Mouse (Mus musculus) small intestine, adult 2 months (tissue): ENCODE measurements around the gene Clta. TPM values are rescaled to one million over a fixed set of nuclear protein-coding genes. Genes with fewer than 3 reads are reported as not detected.
"Not testable (repeated sequence)": the region's sequence is repeated elsewhere in the genome, so short reads cannot be mapped to it uniquely, and the experiment has no call there.

ENCODE experiments used
- H3K27ac ChIP-seq: fragments of 200-500 bp; 2 replicates; pipeline ENCODE4 v1.5.1; 2012; ENCODE audit warnings: low read depth, low read length, control low read depth, inconsistent platforms; ENCODE audit not compliant: insufficient read depth
- H3K27me3 ChIP-seq: fragments of 200-500 bp; 2 replicates; pipeline ENCODE4 v1.6.1; 2012; ENCODE audit warnings: mild to moderate bottlenecking, moderate library complexity, low read length, inconsistent platforms; ENCODE audit not compliant: control insufficient read depth, insufficient read depth
- H3K36me3 ChIP-seq: fragments of 200-500 bp; 2 replicates; pipeline ENCODE4 v1.6.1; 2012; ENCODE audit warnings: mild to moderate bottlenecking, low read length, control low read depth, inconsistent platforms; ENCODE audit not compliant: control insufficient read depth, insufficient read depth
- H3K4me1 ChIP-seq: fragments of 200-500 bp; 2 replicates; pipeline ENCODE4 v1.6.1; 2012; ENCODE audit warnings: low read length, inconsistent platforms, mixed read lengths; ENCODE audit not compliant: control insufficient read depth, insufficient read depth, insufficient read length
- H3K4me3 ChIP-seq: fragments of 200-500 bp; 2 replicates; pipeline ENCODE4 v1.5.1; 2012; ENCODE audit warnings: low read depth, mild to moderate bottlenecking, control low read depth, inconsistent platforms, low read length, moderate library complexity
- CTCF ChIP-seq: fragments of 200-500 bp; IDR thresholded peaks from 2 replicates; pipeline ENCODE4 v1.5.1; 2012; ENCODE audit warnings: low read depth, mild to moderate bottlenecking, control low read depth, inconsistent platforms, low read length, moderate library complexity, mixed read lengths; ENCODE audit not compliant: insufficient replicate concordance, insufficient read length; ENCODE audit errors: extremely low read depth
- POLR2A ChIP-seq: fragments of 200-500 bp; IDR thresholded peaks from 2 replicates; pipeline ENCODE4 v1.6.1; 2012; ENCODE audit warnings: low read depth, mild to moderate bottlenecking, control low read depth, inconsistent platforms, low read length, moderate library complexity
- WGBS: fragments of 180-500 bp; shearing (Covaris S2); methylation state at CpG from one replicate; pipeline ENCODE4 v1.1.7; 2018; 5-methylcytosine and 5-hydroxymethylcytosine counted together
- polyA plus RNA-seq: library from polyadenylated mRNA; depleted of rRNA; stranded (reverse); fragments of >200 nt; gene quantifications from 2 replicates; pipeline ENCODE4 v1.2.3, GENCODE M21; 2012

The Clta gene
- polyA plus RNA-seq, 1 experiment, result 280 TPM

DNA sequence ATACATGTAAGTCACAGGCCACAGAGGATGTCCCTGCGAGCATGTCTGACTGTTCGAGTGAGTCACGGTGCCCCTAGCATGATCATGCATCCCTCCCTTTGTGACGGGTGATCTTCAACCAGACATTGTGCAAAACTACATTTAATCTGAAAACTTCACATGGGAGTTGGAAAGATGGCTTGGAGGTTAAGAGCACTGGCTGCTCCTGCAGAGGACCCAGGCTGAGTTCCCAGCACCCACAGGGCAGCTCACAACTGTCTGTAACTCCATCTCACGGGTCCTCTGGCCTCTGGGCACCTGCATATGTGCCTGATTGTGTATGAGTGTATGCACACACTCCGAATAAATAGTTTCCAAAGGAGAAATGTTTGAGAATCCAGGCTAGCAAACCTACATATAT lies 20.0 kb downstream of the Clta start:
- H3K4me1 ChIP-seq, result no peaks in the 10 kb centered on the region
- TF ChIP-seq CTCF (no peak), POLR2A (no peak)
- H3K27me3 ChIP-seq, result no peaks in the 10 kb centered on the region
- peaks cover 77% of the 10 kb centered on the region for H3K36me3 ChIP-seq
- no peak overlapping the region for H3K4me3 ChIP-seq
- WGBS, result 97% methylated on average over 6 of the region's 6 CpGs
- no peak overlapping the region for H3K27ac ChIP-seq

GRCm38 (mm10) chr4:44025570-44025969 lies 21.3 kb downstream of the Clta start:
- H3K27ac ChIP-seq, result no peak overlapping the region
- H3K36me3 ChIP-seq, result peaks cover 75% of the 10 kb centered on the region
- H3K27me3 ChIP-seq, result no peaks in the 10 kb centered on the region
- TF ChIP-seq POLR2A, result no peak
- TF ChIP-seq CTCF, result no peak
- H3K4me1 ChIP-seq, result no peaks in the 10 kb centered on the region; the same call in 1 of the 2 replicates
- no peak overlapping the region for H3K4me3 ChIP-seq
- 90% methylated on average over 6 of the region's 6 CpGs for WGBS

DNA sequence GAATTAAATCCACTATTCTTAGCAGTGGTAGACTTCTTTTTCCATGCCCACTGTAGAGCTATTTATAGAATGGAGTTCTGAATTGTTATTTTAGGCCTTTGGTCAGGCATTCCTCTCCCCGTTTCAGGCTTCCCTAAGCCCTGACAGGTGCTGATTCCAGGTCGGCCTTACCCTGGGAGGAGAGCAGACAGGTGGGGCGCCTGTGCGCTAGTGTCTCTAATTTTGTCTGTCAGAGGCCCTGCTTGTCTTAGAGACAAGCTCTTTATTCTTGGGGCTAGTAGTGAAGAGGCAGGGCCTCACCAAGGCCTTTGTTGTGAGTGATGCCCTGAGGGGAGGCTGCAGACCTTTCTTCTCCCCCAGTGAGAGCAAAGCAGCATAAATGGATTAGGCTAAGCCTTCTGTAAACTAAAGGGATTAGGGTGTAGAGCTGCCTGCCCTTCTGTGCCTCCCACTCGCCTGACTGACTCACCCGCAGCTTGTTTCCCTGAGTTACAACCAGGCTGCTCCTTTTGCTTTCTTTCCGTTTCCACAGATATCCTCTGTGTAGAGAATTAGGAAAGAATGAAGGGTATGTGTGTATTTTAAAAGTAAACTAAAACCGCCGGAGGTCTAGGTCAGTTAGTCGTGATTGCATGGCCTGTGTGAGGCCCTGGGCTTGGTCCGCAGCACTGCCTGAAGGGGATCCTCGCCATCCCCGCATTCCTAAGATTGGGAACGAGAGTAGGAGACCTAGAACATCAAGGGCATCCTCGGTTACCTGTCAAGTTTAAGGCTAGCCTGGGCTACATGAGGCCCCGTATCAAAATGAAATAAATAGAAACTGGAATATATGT lies 24.3 kb downstream of the Clta start:
- WGBS, result 74% methylated on average over 16 of the region's 16 CpGs
- Histone ChIP-seq H3K27me3 (no peaks in the 10 kb centered on the region), H3K36me3 (peaks cover 70% of the 10 kb centered on the region), H3K4me3 (no peak overlapping the region), H3K27ac (0 out of 2 replicates have a peak overlapping the region, but pooled peaks have one; percentile 8), H3K4me1 (no peaks in the 10 kb centered on the region; the same call in 1 of the 2 replicates)
- no peak for TF ChIP-seq CTCF
- no peak for TF ChIP-seq POLR2A

GRCm38 (mm10) chr4:44029661-44030066 lies 25.4 kb downstream of the Clta start:
- H3K27ac ChIP-seq, result no peak overlapping the region
- no peaks in the 10 kb centered on the region; the same call in 1 of the 2 replicates for H3K4me1 ChIP-seq
- WGBS, result 91% methylated on average over 15 of the region's 15 CpGs
- H3K4me3 ChIP-seq, result no peak overlapping the region
- TF ChIP-seq POLR2A (no peak), CTCF (no peak)
- H3K36me3 ChIP-seq, result peaks cover 63% of the 10 kb centered on the region
- H3K27me3 ChIP-seq, result no peaks in the 10 kb centered on the region

- H3K4me3 ChIP-seq, result no peak overlapping the region
- WGBS, result 71% methylated on average over 5 of the region's 5 CpGs
- TF ChIP-seq POLR2A, result no peak
- TF ChIP-seq CTCF, result no peak
- H3K36me3 ChIP-seq, result peaks cover 50% of the 10 kb centered on the region
- H3K4me1 ChIP-seq, result peaks cover 4% of the 10 kb centered on the region
- H3K27ac ChIP-seq, result no peak overlapping the region
- H3K27me3 ChIP-seq, result no peaks in the 10 kb centered on the region
Observed at GRCm38 (mm10) chr4:44031521-44031920, 27.3 kb downstream of the Clta start.

GRCm38 (mm10) chr4:44036455-44036854 lies 32.2 kb downstream of the Clta start:
- H3K36me3 ChIP-seq, result peaks cover 57% of the 10 kb centered on the region

DNA sequence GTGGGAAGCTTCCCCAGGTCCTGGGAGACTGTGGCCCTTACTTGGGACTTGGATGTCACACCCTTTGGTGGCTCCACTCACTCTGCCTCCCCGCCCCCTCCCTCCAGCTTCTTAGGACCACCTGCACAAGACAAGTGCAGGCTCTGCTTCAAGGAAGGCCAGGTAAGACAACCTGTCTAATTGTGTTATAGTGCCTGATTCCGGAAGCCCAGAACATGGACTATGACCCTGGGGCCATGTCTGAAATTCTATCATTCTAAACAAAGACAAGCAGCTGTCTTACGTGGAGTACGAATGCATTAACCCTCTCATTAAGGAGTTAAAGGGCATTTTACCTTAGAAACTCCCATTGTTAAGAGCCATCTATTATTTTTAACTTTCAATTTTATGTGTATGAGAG lies 36.5 kb downstream of the Clta start:
- no peak overlapping the region for H3K27ac ChIP-seq
- peaks cover 62% of the 10 kb centered on the region for H3K36me3 ChIP-seq
- 39% methylated on average over 4 of the region's 4 CpGs for WGBS
- no peaks in the 10 kb centered on the region for H3K27me3 ChIP-seq
- H3K4me1 ChIP-seq, result peaks cover 22% of the 10 kb centered on the region
- H3K4me3 ChIP-seq, result no peak overlapping the region
- TF ChIP-seq POLR2A (no peak), CTCF (no peak)

More at GRCm38 (mm10) chr4:44036455-44036854, 32.2 kb downstream of the Clta start:
- no peak overlapping the region for H3K4me3 ChIP-seq
- no peak for TF ChIP-seq POLR2A
- no peak for TF ChIP-seq CTCF
- peaks cover 17% of the 10 kb centered on the region for H3K4me1 ChIP-seq
- H3K27me3 ChIP-seq, result no peaks in the 10 kb centered on the region
- H3K27ac ChIP-seq, result peak overlapping the region; percentile 38; the same call in 1 of the 2 replicates
- WGBS, result 31% methylated on average over 5 of the region's 5 CpGs

DNA sequence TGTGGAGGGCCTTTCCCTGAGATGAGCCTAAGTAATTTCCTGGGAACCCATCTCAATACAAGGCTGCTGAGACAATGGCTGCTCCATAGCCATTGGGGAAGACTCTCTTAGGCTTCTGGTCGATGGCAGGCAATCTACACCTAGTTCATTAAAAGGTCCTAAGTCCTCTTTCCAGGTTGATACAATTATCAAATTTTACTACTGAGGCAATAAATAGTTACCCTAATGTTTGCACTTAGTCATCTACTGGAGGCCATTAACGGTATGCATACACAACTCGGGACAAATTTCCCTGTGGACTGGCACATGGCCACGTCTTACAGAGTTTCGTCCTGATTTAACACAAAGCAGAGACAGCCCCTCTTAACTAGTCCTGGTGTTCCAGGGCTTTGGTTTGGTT lies 38.2 kb downstream of the Clta start:
- Histone ChIP-seq H3K27ac (peak overlapping the region; percentile 6; the same call in 1 of the 2 replicates), H3K36me3 (peaks cover 56% of the 10 kb centered on the region), H3K4me3 (no peak overlapping the region), H3K4me1 (peaks cover 16% of the 10 kb centered on the region), H3K27me3 (no peaks in the 10 kb centered on the region)
- no peak for TF ChIP-seq CTCF
- no peak for TF ChIP-seq POLR2A
- WGBS, result 19% methylated on average over 5 of the region's 5 CpGs

DNA sequence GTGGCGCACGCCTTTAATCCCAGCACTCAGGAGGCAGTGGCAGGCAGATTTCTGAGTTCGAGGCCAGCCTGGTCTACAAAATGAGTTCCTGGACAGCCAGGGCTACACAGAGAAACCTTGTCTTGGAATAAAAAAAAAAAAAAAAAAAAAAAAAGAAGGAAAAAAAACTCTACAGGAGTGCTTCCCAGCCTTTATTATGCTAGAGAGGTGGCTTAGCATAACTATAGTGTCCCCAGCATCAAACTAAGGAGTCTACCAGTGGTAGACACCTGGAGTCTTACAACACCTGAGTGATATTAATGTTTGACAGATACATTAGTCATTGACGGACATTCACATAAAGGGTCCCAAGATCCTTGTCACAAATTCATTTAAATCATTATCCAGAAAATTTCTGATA lies 38.9 kb downstream of the Clta start:
- not testable (repeated sequence) for H3K27ac ChIP-seq, H3K4me3 ChIP-seq, H3K27me3 ChIP-seq
- H3K36me3 ChIP-seq, result peaks cover 54% of the 10 kb centered on the region
- WGBS, result 51% methylated on average over 4 of the region's 4 CpGs
- H3K4me1 ChIP-seq, result peaks cover 16% of the 10 kb centered on the region
